Comparison of ENCODE assay signal across 10 mouse cellular contexts in genomic region chr3:90372817-90373216, GRCm38 (mm10). TPM values are rescaled to one million over a fixed set of nuclear protein-coding genes. Genes with fewer than 3 reads are reported as not detected.
DNase-seq lines count a peak whose midpoint lies in the region; ATAC-seq and TF ChIP-seq lines count a peak whose summit lies in the region.
"Had no signal": no experiment of that assay in that cellular context is flagged by ENCODE, and none has a peak within 500 bp of the region (broad histone marks: within the 10 kb centered on the region; RNA-seq: fewer than 3 reads in every experiment).

No protein-coding gene starts in this region.

- 60% methylated on average over 5 of the region's 5 CpGs for WGBS in hindbrain, embryonic 15.5 days
- WGBS in hindbrain, embryonic 12.5 days = 65% methylated on average over 5 of the region's 5 CpGs
- 53% methylated on average over 5 of the region's 5 CpGs for WGBS in midbrain, embryonic 15.5 days
- 75% methylated on average over 5 of the region's 5 CpGs for WGBS in midbrain, postnatal 0 days
- 62% methylated on average over 5 of the region's 5 CpGs for WGBS in forebrain, embryonic 16.5 days
- WGBS in stomach, postnatal 0 days = 57% methylated on average over 5 of the region's 5 CpGs
- 63% methylated on average over 5 of the region's 5 CpGs for WGBS in embryonic facial prominence, embryonic 10.5 days

- no peak overlapping the region for H3K4me2 ChIP-seq in hindbrain, embryonic 15.5 days
- H3K4me2 ChIP-seq in hindbrain, embryonic 12.5 days (replicated peaks) = no peak overlapping the region
- H3K4me2 ChIP-seq in midbrain, embryonic 15.5 days = no peak overlapping the region
- no peak overlapping the region for H3K4me2 ChIP-seq in midbrain, postnatal 0 days (ENCODE audit: low read depth, low read length, poor library complexity, severe bottlenecking)
- no peak overlapping the region for H3K4me2 ChIP-seq in forebrain, embryonic 16.5 days (ENCODE audit: low read length)
- H3K4me2 ChIP-seq in stomach, postnatal 0 days (replicated peaks; ENCODE audit: low read depth) = no peak overlapping the region
- H3K4me2 ChIP-seq: embryonic facial prominence, embryonic 12.5 days; heart, embryonic 11.5 days had no signal

- no peak; the same call in 1 of the 2 replicates for TF ChIP-seq CTCF in midbrain, postnatal 0 days (IDR thresholded peaks at IDR 0.05)
- TF ChIP-seq CTCF in stomach, postnatal 0 days (IDR thresholded peaks at IDR 0.05; ENCODE audit: low read depth) = no peak

- no peak for DNase-seq in midbrain, postnatal 0 days (ENCODE audit: low spot score)
- peak; percentile 20 for DNase-seq in stomach, postnatal 0 days (ENCODE audit: low spot score)
- no peak for DNase-seq in embryonic facial prominence, embryonic 10.5 days (ENCODE audit: low spot score)
- DNase-seq: adrenal gland, postnatal 25 days had no signal

- H3K4me3 ChIP-seq in hindbrain, embryonic 15.5 days = no peak overlapping the region
- H3K4me3 ChIP-seq in hindbrain, embryonic 12.5 days = no peak overlapping the region
- no peak overlapping the region for H3K4me3 ChIP-seq in midbrain, embryonic 15.5 days
- H3K4me3 ChIP-seq in midbrain, postnatal 0 days (ENCODE audit: low read depth, low read length) = no peak overlapping the region
- no peak overlapping the region for H3K4me3 ChIP-seq in forebrain, embryonic 16.5 days (replicated peaks; ENCODE audit: low read length)
- no peak overlapping the region for H3K4me3 ChIP-seq in stomach, postnatal 0 days (ENCODE audit: low read depth, low read length)
- H3K4me3 ChIP-seq in embryonic facial prominence, embryonic 10.5 days = no peak overlapping the region
- H3K4me3 ChIP-seq: embryonic facial prominence, embryonic 12.5 days had no signal

- no peaks in the 10 kb centered on the region for H3K27me3 ChIP-seq in hindbrain, embryonic 15.5 days
- no peaks in the 10 kb centered on the region for H3K27me3 ChIP-seq in hindbrain, embryonic 12.5 days
- H3K27me3 ChIP-seq in midbrain, embryonic 15.5 days (replicated peaks) = no peaks in the 10 kb centered on the region
- no peaks in the 10 kb centered on the region for H3K27me3 ChIP-seq in midbrain, postnatal 0 days (ENCODE audit: insufficient read depth, low read length)
- no peaks in the 10 kb centered on the region for H3K27me3 ChIP-seq in forebrain, embryonic 16.5 days (replicated peaks; ENCODE audit: control insufficient read depth, insufficient read depth, low read length)
- H3K27me3 ChIP-seq in stomach, postnatal 0 days (ENCODE audit: control insufficient read depth, insufficient read depth, low read length) = no peaks in the 10 kb centered on the region
- no peaks in the 10 kb centered on the region for H3K27me3 ChIP-seq in embryonic facial prominence, embryonic 10.5 days (replicated peaks; ENCODE audit: low read depth, poor library complexity, severe bottlenecking)
- H3K27me3 ChIP-seq: embryonic facial prominence, embryonic 12.5 days had no signal

- no peaks in the 10 kb centered on the region for H3K36me3 ChIP-seq in hindbrain, embryonic 15.5 days
- H3K36me3 ChIP-seq in hindbrain, embryonic 12.5 days = no peaks in the 10 kb centered on the region
- no peaks in the 10 kb centered on the region for H3K36me3 ChIP-seq in midbrain, embryonic 15.5 days (replicated peaks)
- H3K36me3 ChIP-seq in midbrain, postnatal 0 days (ENCODE audit: insufficient read depth, low read length) = no peaks in the 10 kb centered on the region
- H3K36me3 ChIP-seq in forebrain, embryonic 16.5 days (ENCODE audit: control insufficient read depth, insufficient read depth) = no peaks in the 10 kb centered on the region
- no peaks in the 10 kb centered on the region for H3K36me3 ChIP-seq in stomach, postnatal 0 days (ENCODE audit: control insufficient read depth, insufficient read depth, low read length)
- H3K36me3 ChIP-seq in embryonic facial prominence, embryonic 10.5 days (replicated peaks) = no peaks in the 10 kb centered on the region
- H3K36me3 ChIP-seq: embryonic facial prominence, embryonic 12.5 days had no signal

- H3K27ac ChIP-seq in hindbrain, embryonic 15.5 days (replicated peaks) = no peak overlapping the region
- H3K27ac ChIP-seq in hindbrain, embryonic 12.5 days = no peak overlapping the region
- no peak overlapping the region for H3K27ac ChIP-seq in midbrain, embryonic 15.5 days
- no peak overlapping the region for H3K27ac ChIP-seq in midbrain, postnatal 0 days (ENCODE audit: low read depth, low read length)
- H3K27ac ChIP-seq in forebrain, embryonic 16.5 days (ENCODE audit: low read length) = no peak overlapping the region
- no peak overlapping the region for H3K27ac ChIP-seq in stomach, postnatal 0 days (replicated peaks)
- H3K27ac ChIP-seq in embryonic facial prominence, embryonic 10.5 days (replicated peaks) = no peak overlapping the region
- H3K27ac ChIP-seq: embryonic facial prominence, embryonic 12.5 days had no signal

- 0 out of 2 replicates have a peak, but pooled peaks cover 6% of the 10 kb centered on the region for H3K4me1 ChIP-seq in hindbrain, embryonic 15.5 days (replicated peaks)
- H3K4me1 ChIP-seq in hindbrain, embryonic 12.5 days = peaks cover 15% of the 10 kb centered on the region
- no peaks in the 10 kb centered on the region for H3K4me1 ChIP-seq in midbrain, embryonic 15.5 days
- H3K4me1 ChIP-seq in midbrain, postnatal 0 days (ENCODE audit: insufficient read depth, low read length) = no peaks in the 10 kb centered on the region
- H3K4me1 ChIP-seq in forebrain, embryonic 16.5 days (replicated peaks; ENCODE audit: control insufficient read depth, insufficient read depth, low read length) = no peaks in the 10 kb centered on the region; the same call in 1 of the 2 replicates
- H3K4me1 ChIP-seq in stomach, postnatal 0 days (replicated peaks; ENCODE audit: control insufficient read depth, insufficient read depth) = no peaks in the 10 kb centered on the region
- peaks cover 17% of the 10 kb centered on the region; the same call in 1 of the 2 replicates for H3K4me1 ChIP-seq in embryonic facial prominence, embryonic 10.5 days
- H3K4me1 ChIP-seq: embryonic facial prominence, embryonic 12.5 days had no signal

- H3K9me3 ChIP-seq in hindbrain, embryonic 15.5 days = no peaks in the 10 kb centered on the region
- no peaks in the 10 kb centered on the region for H3K9me3 ChIP-seq in hindbrain, embryonic 12.5 days (replicated peaks)
- no peaks in the 10 kb centered on the region for H3K9me3 ChIP-seq in midbrain, embryonic 15.5 days
- no peaks in the 10 kb centered on the region for H3K9me3 ChIP-seq in midbrain, postnatal 0 days (ENCODE audit: low read length)
- H3K9me3 ChIP-seq in forebrain, embryonic 16.5 days (ENCODE audit: control insufficient read depth, low read length) = no peaks in the 10 kb centered on the region
- H3K9me3 ChIP-seq in stomach, postnatal 0 days (ENCODE audit: control insufficient read depth, low read length) = no peaks in the 10 kb centered on the region
- no peaks in the 10 kb centered on the region for H3K9me3 ChIP-seq in embryonic facial prominence, embryonic 10.5 days
- H3K9me3 ChIP-seq: embryonic facial prominence, embryonic 12.5 days had no signal

- no peak overlapping the region for H3K9ac ChIP-seq in hindbrain, embryonic 15.5 days
- no peak overlapping the region for H3K9ac ChIP-seq in hindbrain, embryonic 12.5 days
- no peak overlapping the region for H3K9ac ChIP-seq in midbrain, embryonic 15.5 days
- H3K9ac ChIP-seq in midbrain, postnatal 0 days (replicated peaks; ENCODE audit: low read length, poor library complexity, severe bottlenecking) = no peak overlapping the region
- H3K9ac ChIP-seq in forebrain, embryonic 16.5 days (replicated peaks; ENCODE audit: low read depth, low read length) = no peak overlapping the region
- no peak overlapping the region for H3K9ac ChIP-seq in stomach, postnatal 0 days (ENCODE audit: low read length)
- H3K9ac ChIP-seq: embryonic facial prominence, embryonic 12.5 days had no signal

- peak; percentile 31; the same call in 1 of the 2 replicates for ATAC-seq in hindbrain, embryonic 15.5 days (ENCODE audit: low FRiP score, low read depth)
- no peak for ATAC-seq in hindbrain, embryonic 12.5 days (ENCODE audit: low FRiP score)
- ATAC-seq in midbrain, embryonic 15.5 days (replicated peaks) = peak; percentile 47; the same call in 1 of the 2 replicates
- no peak for ATAC-seq in midbrain, postnatal 0 days (ENCODE audit: low FRiP score)
- ATAC-seq in forebrain, embryonic 16.5 days = 0 out of 2 replicates have a peak, but pooled peaks have one; percentile 14
- no peak for ATAC-seq in stomach, postnatal 0 days (ENCODE audit: low FRiP score, low TSS enrichment)

- TF ChIP-seq EP300 in stomach, postnatal 0 days (optimal IDR thresholded peaks at IDR 0.05) = no peak

RNA-seq across cellular contexts. Expression of gene Slc27a3, which starts 16.9 kb away (rescaled TPM):
- 31.4 and 34.1 TPM in 2 replicates for polyA plus RNA-seq in hindbrain, embryonic 15.5 days (2015; fragmentation: Nextera tagmentation; extraction: Ambion mirVana)
- polyA plus RNA-seq in hindbrain, embryonic 12.5 days (2016; fragmentation: Nextera tagmentation; extraction: Ambion mirVana) = 32.9 and 35.3 TPM in 2 replicates
- 35.1 and 38.6 TPM in 2 replicates for polyA plus RNA-seq in midbrain, embryonic 15.5 days (2015; fragmentation: Nextera tagmentation; extraction: Ambion mirVana)
- total RNA-seq in midbrain, postnatal 0 days (2014; rRNA removed) = 64.8 and 86.6 TPM in 2 replicates
- 30.8 and 31.4 TPM in 2 replicates for polyA plus RNA-seq in midbrain, postnatal 0 days (2015; fragmentation: Nextera tagmentation; extraction: Ambion mirVana)
- 17.1 and 20.0 TPM in 2 replicates for polyA plus RNA-seq in forebrain, embryonic 16.5 days (2015; fragmentation: Nextera tagmentation; extraction: Ambion mirVana)
- 4.7 and 5.3 TPM in 2 replicates for polyA plus RNA-seq in stomach, postnatal 0 days (2015; fragmentation: Nextera tagmentation; extraction: Ambion mirVana)
- 29.4 and 33.9 TPM in 2 replicates for polyA plus RNA-seq in embryonic facial prominence, embryonic 10.5 days (2016; fragmentation: Nextera tagmentation; extraction: Ambion mirVana)

Comparison
In these comparisons a context has a peak if more than half of its experiments do, and no peak if none do; other contexts are left out.
1. ATAC-seq: peak in hindbrain, embryonic 15.5 days (single experiment), midbrain, embryonic 15.5 days (single experiment) and forebrain, embryonic 16.5 days (single experiment); none in hindbrain, embryonic 12.5 days (single experiment), midbrain, postnatal 0 days (single experiment) and stomach, postnatal 0 days (single experiment).